Mouse (Mus musculus) heart, adult 9 months (tissue): ENCODE results near the gene Twnk.
"Not testable (repeated sequence)": the region's sequence is repeated elsewhere in the genome, so short reads cannot be mapped to it uniquely, and the experiment has no call there.

Experiments used
- DNase-seq, 2 experiments: peaks; one replicate each; pipeline ENCODE4 v3.0.0; 2022; ENCODE audit warnings: low spot score in 2 of 2

Twnk gene

DNA sequence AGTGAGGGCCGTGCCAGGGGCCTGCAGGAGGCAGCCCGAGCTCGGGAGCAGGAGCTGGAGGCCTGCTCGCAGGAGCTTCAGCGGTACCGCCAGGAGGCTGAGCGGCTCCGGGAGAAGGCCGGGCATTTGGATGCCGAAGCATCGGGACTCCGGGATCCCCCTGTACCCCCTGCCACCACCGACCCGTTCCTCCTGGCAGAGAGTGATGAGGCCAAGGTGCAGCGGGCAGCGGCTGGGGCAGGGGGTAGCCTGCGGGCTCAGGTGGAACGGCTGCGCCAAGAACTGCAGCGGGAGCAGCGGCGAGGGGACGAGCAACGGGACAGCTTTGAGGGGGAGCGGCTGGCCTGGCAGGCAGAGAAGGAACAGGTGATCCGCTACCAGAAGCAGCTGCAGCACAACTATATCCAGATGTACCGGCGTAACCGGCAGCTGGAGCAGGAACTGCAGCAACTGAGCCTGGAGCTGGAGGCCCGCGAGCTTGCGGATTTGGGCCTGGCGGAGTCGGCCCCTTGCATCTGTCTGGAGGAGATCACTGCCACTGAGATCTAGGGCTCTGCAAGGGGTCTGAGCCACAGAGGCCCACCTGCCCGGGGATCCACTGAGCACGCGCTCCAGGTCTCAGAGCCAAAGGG is 20.6 kb downstream of the Twnk start:
- DNase-seq, result no peak

DNA sequence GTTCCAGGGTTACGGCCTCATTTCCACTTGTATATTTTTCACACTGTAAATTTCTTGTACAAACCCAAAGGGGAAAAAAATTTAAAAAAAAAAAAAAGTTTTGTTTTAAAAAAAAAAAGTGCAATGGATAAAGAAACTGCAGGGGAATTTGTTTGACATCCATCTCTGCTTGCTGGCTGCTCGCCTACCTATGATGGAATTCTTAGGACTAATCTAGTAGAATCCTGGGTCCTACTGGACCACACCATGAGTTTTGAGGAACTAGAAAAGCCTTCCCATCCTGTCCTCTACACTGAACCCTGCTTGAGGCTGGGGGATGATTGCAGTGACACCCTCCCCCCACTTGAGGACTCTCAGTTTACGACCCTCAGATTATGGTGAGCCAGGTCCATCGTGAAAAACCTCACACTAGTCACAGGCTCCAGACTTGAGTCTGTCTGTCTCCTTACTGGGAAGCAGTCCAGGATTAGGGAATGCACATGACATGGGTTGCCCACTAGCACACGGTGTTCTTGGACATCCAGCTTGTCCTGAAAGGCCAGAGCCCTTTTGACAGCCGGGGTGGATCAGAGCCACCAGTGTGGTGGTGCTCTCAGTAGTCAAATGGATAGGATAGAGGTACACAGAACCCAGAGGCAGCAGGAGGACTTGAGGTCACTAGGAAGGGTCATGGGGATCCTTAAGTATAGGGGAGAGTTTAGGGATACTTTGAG is 21.7 kb downstream of the Twnk start:
- peak in 1 of 2 experiments; percentile 41 for DNase-seq

DNA sequence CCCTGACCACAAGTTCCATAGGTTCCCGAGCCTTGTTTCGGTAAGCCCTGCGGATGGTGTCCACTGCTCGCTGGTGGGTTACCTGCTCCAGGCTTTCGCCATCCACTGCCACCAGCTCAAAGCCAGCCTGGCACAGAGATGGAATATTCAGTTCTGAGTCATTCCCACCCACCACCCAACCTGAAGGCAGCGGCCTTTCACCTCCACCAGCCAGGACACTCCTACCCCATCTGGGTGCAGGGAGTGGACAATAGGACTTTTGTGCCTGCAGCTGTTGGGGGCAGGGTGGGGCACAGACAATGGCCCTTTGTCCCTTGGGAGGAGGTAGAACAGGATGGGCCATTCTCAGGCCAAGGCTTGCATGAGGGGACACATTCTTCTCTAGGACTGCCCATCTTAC is 22.4 kb downstream of the Twnk start:
- DNase-seq, result peak in 1 of 2 experiments; percentile 39

DNA sequence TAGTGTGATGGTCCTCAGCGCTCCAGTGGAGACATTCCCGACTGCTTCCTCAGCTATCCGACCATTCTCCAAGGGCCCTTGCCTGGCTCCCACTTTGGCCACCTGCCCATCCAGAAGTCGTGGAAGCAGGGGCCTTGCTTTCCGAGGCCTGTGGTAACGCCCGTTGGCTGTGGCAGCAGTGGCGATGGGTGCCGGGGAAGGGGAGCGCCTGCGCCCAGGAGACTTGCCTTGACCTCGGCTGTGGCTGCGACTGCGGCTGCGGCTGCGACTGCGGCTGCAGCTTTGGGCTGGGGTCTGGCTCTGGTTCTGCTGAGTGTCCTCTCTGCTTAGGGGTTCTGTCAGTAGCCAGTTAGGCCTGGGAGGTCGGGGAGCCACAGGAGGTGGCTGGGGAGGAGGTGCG is 23.3 kb downstream of the Twnk start:
- no peak for DNase-seq

DNA sequence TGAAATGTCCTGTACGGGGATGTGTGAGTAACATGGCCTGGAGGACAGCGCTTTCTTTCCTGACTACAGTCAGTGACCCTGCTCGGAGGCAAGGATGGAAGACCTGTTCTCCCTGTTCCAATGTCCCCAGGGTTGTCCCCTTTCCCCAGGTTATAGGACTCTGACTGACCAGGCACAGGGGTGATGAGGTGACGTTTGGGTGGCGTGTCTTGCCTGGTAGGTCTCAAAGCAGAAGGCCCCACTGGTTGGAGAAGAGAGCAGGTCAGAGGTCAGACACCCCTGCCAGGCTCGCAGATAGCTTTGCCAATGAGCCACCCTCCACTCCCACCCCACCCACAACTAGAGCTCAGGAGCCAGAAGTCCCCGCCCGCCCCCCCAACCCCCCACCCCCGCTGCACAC is 24.1 kb downstream of the Twnk start:
- no peak for DNase-seq

DNA sequence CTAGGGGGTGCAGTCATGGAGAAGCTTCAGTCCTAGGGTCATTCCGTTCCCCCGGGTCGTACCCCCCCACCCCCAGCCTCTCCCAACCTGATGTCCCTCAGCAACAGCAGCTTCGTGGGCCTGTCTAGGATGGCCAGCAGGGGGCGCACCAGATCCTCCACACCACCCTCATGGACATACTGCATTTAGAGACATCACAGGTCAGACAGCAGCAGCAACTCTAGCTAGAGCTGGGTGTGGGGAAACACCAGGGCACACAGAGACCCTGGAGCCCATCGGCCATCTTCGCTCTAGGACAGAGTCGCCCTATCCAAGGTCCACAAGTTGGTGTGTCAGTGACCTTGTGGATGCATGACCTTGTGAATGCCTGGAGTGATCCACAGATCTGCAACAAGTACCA is 24.6 kb downstream of the Twnk start:
- DNase-seq, result no peak

DNA sequence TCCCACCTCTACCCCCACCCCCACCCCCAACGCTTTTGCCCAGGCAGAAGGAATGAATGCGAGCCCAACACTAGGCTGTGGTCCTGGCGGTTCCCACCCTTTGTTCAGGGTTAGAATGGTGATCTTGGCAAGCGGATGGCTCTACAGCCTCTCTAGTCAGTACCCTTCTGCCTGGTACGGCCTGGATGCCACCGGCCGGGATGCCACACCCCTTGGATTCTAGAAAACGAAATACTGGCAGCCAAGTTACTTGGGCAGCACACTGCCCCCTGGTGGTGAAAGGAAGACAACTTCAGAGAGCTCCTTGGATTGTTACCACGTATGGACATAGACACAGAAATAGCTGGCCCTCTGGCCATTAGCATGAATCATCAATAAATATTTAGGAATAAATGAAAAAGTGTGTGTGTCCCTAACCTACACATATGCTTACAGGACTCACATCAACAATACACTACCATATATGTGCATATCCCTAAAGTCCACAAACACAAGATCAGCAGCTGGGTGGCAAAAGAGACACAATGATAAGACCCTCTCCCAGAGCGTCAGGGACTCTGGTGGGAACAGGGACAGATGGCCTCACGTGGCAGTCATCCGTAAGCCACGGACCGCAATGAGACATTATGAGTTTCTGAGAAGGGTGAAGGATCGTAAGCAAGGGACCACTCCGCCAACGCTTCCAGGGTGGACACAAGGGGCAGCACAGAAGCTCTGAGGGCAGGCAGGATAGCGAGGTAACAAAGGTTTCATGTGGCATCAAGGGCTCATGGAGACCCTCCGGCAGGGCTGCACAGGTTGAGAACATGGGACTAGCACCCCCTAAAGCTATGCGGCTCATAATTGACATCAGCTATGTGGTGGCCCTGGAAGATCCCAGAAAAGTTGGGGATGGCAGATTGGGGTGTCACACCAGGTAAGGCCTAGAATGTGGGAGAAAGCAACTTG is 25.6 kb downstream of the Twnk start:
- peak; percentile 69 to 79 for DNase-seq

DNA sequence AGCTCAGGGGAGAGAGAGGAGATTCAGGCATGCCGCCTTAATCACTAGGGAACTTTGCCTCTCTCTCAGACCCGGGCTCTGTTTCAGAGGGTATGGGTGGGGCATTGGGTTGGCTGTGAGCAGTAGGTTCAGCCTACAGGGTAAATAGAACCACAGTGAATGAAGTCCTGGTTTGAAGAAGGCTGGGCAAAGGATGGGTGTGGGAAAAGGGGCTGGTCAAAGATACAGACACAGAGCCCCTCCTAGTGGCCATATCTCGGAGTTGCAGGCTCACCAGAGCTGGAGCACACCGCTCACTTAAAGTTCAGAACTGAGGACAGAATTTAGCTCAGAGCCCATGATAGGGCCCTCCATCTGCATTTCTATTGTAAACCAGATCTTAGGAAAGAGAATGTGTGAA is 26.3 kb downstream of the Twnk start:
- peak in 1 of 2 experiments; percentile 81 for DNase-seq

DNA sequence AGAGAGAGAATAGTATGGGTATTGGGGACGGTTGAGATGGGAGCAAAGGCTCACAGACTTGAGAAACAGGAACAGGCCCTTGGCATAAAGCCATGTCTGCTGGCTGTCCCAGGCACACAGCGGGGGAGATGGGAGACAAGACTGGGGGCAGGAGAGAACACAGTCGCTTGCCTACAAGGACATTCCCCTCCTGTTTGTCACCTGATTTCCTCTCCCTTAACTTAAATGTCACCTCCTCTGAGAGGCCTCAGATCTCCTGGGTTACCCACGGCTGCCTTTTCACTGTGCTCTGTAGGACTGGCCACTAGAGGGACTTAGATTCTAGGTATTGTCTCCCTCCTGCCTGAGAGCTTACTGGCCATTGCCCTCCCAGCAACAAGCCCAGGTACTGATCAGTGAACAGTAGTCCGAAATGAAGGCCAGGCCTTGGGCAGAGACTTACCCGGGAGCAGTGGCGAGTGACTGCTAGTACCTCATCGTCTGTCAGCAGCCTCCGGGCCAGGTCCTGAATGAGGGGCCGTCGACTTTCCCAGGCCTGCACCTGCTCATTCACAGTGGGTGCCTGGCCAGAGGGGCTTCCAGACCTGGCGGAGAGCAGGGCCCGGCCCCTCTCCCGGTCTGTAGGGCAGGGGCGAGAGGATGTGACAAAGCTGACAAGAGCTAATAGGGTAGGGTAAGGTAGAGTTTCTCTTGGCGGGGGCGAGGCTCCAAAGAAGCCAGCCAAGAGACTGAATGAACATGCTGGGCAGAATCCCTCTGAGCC is 27.3 kb downstream of the Twnk start:
- DNase-seq, result no peak

DNA sequence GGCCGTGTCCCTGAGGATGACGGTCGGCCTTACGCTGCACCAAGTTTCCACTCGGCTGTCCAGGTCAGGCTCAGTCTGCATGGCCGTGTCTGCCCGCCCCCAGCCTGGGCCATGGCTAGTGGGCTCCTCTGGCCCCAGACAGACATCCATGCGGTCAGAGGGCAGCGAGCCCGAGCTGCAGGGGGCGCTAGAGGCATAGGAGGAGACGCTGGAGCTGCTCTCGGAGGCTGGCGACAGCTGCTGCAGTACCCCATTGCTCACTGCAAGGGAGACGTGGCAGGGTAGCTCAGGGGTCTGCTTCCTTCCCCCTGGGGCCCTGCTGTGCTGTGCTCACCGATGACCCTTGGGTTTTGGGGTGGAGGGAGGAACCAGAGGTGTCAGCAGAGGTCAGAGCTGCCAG is 31.4 kb downstream of the Twnk start:
- no peak for DNase-seq

DNA sequence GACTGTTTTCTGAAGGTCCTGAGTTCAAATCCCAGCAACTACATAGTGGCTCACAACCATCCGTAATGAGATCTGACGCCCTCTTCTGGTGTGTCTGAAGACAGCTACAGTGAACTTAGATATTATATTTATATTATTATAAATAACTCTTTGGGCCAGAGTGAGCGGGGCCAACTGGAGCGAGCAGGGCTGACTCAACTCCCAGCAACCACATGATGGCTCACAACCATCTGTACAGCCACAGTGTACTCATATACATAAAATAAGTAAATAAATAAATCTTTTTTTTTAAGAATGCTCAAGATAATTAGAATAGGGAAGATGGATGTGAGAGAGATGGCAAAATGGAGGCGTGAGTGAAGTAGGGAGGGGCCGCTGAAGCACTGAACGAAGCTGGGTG is 32.7 kb downstream of the Twnk start:
- not testable (repeated sequence) for DNase-seq

DNA sequence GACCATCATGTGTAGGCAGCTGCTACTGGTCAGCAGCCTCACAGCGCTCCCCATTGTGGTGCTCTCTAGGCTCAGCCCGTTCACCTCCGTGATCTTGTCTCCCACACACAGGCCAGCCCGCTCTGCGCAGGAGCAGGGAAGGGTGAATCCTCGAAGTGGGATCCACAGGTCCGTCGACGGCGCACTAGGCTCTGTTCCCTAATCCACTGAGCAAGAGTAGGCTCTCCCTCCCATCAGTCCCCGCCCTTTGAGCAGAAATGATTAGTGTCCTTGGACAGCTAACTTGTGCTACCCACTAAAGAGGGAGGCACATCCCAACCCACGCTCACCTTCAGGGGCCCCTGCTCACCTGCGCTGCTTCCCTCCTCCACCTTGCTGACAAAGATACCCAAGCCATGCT is 34.8 kb downstream of the Twnk start:
- no peak for DNase-seq

DNA sequence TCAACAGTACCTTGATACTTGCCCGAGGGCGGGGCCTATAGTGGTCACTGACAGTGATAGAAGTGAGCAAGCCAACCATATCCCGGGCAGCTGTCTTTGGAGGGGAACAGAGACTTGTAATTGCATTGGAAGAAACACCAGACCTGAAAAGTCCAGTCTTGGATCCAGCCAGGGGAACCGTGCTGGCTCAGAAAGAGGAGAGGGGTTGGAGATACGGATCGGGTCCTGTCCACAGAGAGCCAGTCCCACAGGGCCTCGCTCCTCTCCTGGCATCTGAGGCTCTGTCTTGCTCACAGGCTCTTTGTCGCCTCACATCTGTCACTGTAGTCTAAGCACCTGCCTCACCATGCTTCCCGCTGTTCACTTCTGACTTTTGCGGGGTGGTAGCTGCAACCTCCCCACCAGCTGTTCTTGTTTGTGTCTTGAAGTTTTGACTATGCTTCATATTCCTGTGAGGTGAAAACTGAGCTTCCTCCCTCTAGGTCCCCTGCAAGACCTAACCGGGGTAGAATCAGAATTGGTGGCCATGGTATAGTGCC is 39.0 kb downstream of the Twnk start:
- no peak for DNase-seq

DNA sequence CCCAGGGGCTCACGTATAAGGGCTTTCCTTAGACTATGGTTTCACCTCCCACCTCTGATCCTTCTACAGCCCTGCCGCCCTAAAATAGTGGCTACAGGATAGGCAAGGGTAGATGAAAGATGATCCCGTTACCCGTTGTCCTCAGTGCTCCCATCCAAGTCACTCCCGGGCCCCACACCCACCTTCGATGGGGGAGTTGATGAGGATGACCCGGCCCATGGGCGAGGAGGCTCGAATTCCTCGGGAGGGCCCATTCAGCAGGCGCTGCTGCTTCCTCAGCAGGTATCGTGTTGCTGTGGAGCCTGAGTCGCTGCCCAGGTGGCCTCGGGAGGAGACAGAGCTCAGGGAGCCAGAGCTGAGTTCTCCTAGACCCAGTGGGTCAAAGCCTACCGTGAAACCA is 39.8 kb downstream of the Twnk start:
- DNase-seq, result no peak

DNA sequence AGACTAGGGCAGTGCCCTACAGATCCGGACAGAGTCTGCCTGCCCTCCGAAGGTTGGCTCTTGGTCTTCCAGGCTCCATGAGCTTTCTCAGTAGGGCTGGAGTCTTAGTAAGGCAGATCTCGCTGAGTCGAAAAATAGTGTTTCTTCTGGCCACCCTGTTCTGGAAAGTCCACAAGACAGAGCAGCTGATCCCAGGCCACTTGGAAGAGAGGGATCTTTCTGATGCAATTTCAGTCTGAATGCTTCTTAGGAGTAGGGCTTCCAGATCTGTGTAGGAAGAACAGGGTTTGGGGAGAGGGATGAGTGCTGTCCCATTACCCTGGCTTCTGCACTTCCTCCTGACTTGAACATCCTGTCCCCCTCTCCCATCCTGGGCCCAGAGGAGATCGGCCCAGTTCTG is 40.2 kb downstream of the Twnk start, which contains the start of gene Pdzd7:
TSS of gene Pdzd7 (minus strand) at position 67 of the 400 bp plus-strand sequence.
- DNase-seq, result no peak

DNA sequence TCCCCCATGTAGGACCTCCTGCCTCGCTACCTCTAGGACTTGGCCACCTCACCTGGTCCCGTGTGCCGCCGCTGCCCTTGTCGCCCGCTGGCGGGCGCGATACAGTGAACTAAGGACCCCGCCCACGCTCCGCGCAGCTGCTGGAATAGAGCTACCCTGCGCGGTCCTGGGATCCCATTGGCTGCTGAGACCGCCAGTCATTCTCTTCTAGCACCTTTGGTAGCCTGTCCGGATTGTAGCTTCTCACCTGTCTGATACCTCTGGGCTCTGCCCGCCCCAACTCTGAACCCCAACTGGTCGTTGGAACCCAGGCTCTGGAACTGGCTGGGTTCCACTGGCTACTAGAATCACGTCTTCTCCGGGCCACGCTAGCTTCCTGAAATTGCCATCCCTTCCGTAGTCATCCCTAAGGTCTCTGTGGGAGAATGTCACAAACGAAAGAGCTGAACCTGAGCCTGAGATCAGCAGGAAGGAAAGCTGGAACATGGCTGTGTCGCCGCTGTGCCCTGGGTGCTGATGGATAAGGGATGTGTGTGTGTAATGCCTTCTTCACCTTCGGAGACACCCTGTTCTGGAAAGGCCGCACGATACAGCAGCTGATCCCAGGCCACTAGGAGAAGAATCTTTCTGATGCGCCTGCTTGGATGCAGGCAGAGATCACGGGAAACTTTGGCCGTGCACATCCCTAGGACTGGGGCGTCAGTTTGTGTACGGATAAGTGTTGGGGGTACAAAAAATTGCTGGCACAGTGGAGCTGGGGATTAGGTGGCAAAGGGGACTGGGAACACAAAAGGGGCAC is 41.3 kb downstream of the Twnk start:
- peak; percentile 81 for DNase-seq

DNA sequence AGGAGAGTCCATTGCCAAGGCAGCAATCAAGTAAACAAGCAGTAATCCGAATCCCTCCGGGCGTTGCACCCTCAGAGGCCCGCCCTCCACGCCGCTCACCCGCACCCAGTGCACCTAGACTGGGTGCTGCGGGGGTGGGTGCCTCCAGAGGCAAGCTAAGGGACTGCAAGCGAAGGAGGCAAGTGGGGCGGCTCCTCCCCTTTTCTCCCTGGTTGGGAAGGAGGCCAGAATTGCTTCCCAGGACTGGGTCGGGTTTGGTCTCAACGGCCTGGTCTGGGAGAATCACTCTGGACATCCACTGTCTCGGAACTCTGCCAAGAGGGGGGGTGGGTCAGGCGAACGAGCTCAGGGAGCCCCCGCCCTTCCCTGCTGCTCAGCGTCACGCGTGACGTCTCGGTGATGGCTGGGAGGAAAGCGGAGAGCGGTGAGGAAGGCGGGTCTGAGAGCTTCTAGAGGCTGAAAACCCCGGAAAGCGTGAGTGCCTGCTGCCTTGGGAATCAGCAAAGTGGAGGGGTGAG is 42.0 kb downstream of the Twnk start, which contains the start of gene Sfxn3:
TSS of gene Sfxn3 (plus strand) at position 87 of the 518 bp plus-strand sequence.
- DNase-seq, result peak; percentile 97

DNA sequence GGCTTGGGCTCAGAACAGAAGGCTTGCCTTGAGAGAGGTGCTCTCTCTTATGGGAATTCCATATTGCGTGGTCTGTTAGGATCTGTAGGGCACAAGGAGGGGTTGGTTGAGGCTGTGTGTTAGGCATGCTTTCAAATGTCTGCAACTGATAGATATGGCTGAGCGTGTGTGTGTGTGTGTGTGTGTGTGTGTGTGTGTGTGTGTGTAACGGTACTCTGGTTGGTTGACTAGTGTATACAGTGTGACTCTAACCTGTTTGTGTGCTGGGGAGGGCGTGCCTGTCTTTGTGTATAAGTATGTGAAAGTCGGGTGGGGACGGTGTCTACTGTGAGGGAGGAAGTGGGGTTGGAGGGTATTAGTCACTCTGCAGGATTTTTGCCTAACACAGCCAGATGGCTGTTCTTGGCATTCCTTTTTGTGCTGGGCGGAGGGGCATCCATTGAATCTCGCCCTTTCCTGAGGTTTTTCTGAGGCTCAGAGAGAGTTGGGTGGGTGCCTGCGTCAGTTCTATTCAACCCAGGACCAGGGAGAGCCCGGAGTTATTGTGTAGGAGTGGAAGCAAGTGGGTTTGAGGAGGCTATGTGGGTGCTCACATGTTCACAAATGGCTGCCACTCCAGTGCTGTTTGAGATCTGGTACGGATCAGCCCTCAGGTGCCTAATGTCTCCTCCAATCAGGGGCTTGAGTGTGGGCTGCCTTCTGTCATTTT is 42.6 kb downstream of the Twnk start:
- DNase-seq, result peak; percentile 79 to 80

DNA sequence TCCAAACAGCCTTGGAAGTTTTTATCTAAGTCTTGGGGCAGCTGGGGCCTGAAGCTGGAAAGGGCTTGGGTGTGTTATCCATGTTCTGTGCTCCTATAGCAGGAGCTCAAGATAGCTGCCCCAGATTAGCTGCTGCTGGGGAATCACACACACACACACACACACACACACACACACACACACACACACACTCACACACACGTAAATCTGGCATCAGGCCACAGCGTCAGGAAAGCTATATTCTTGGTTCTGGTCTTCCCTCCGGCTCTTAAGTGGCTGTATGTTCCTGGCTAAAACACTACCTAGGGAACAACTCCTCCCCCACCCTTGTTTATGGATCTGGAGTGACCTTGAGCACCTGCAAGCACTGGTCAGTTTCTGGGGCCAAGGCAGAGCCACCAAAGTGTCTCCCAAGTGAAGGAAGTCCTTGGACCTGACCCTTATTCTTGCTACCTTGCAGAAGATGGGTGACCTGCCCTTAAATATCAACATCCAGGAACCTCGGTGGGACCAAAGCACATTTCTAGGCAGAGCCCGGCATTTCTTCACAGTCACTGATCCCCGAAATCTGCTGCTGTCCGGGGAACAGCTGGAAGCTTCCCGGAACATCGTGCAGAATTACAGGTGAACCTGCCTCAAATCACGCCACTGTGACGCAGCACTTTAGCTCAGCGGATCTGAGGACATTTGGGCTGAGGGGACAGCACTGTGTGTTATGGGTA is 43.3 kb downstream of the Twnk start:
- no peak for DNase-seq
